Mouse (Mus musculus) central nervous system, embryonic 11.5 days (tissue): ENCODE measurements around the gene Cdk9. TPM values are rescaled to one million over a fixed set of nuclear protein-coding genes. Genes with fewer than 3 reads are reported as not detected.

ENCODE experiments used
- polyA plus RNA-seq: library from polyadenylated mRNA; depleted of rRNA; stranded (reverse); fragments of >200 nt; gene quantifications from 2 replicates; pipeline ENCODE4 v1.2.3, GENCODE M21; 2012; rRNA removed

Gene Cdk9
- 172 and 189 TPM in 2 replicates for polyA plus RNA-seq

DNA sequence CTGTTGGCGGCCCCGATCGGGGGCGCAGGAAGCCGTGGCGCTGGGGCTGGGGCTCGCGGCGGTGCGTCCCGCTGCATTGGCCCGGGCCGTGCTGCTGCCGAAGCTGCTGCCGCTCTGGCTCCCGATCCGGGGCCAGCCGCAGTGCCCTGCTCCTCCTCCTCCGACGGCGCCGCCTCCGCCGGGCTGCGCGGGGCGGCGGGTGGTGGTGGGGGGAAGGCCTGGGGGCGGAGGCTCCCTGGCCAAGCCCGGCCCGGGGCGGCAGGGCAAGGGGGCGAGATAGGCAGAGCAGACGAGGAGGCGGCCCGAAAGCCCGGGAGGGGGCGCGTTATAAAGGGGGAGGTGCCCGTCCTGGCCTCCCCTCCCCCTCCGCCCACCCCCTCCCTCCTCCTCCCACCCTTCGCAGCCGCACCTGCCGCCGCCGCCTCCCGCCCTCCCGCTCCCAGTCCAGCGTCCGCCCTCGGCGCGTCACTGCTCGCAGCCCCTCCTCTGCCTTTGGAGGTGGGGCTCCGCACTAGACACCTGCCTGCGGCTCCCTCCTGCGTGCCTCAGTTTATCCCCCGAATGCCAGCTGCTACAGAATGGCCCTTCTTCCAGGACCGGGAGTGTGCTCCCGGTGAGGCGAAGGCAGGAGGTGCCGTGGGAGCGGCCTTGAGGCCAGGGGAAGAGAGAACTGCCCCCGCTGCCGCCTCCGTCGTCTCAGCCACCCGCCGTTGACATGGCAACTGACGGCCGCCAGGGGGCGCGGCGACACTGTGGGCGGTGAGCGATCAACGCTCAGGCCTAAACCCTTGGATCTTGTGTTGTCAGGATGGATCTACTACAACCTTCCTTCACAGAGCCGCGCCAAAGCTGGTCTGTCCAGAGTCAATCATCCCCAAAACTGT is at the start of gene Cdk9:
Cdk9 (minus strand) TSS at position 143 of the 884 bp plus-strand sequence.

DNA sequence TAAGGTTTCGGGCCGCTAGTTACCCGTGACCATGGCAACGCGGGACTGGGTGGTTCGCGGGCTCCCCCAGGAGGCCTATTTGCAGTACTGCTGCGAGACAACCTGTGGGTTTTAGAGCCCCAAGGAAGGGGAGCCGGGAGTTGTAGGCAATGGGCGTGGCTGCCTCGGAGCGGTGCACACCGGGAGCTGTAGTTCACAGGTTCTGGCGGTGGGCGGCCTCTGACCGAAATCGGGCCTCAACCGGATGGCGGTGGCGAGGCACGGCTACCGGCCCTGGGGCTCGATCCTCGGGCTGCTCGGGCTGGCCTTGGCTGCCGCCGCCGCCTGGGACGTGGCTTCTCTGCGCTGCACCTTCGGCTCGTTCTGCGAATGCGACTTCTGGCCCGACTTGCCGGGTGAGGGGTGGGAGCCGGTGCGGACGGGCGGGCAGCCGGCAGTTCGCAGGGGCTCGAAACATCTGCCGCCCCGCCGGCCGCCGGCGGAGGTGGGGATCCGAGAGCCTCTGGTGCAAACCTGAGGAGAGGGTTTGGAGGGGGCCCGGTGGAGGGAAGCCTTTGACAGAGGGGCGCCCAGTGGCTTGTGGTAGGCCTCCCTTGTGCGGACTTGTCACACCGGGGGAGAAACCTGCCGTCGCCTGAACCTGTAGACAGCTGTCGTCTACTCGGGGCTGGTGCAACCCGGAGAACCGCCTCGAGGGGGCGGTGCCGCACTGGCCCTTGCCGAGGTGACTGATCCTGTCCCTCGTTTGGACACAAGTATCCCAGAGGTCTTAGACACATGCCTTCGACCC is 44.4 kb upstream of the Cdk9 start, which contains the start of gene Tor2a:
Tor2a (plus strand) TSS at position 179 of the 790 bp plus-strand sequence.

DNA sequence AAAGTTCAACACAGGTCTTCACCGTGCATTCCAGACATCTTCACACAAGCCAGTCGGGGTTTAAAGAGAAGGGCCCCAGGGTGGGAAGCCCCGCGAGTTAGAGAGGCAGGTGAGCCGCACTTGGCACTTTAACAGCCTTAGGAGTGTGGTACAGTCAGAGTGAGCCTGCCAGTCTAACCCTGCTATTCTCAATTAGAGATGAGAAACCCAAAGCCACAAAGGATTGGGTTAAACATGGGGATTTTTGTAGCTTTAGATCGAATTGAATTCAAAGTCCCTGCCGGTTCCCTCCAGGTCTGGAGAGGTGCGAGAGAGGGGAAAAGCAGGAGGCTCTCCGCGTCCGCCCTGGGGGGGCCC is 28.0 kb upstream of the Cdk9 start, which contains the start of gene 6330409D20Rik:
6330409D20Rik (minus strand) TSS at position 101 of the 357 bp plus-strand sequence.

DNA sequence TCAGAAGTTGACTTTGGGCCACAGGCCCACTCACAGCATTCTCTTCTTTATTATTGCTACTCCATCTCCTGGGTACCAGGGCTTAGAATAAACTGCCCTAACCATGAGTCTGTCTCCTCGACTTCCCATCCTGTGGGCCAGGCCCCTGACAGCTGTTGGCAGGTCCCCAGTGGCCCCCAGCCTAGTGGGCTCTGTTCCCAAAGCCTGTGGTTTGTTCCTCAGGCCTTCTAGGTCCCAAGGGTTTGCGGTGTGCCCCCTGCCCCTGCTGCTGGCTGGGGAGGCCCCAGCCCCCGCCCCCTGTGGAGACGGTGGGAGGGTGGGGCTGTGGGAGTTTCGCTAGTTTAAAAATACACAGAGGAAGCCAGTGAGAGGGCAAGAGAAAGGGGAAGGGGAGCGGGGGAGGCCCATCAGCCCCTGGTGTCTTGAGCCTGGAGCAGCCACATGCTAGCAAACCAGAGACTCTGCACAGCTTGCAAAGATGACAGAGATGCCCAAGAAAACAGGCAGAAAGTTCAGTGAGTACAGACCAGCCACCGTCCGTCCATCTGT is 7.9 kb upstream of the Cdk9 start, which contains the start of gene Sh2d3c:
Sh2d3c (plus strand) TSS at position 375 of the 549 bp plus-strand sequence.

DNA sequence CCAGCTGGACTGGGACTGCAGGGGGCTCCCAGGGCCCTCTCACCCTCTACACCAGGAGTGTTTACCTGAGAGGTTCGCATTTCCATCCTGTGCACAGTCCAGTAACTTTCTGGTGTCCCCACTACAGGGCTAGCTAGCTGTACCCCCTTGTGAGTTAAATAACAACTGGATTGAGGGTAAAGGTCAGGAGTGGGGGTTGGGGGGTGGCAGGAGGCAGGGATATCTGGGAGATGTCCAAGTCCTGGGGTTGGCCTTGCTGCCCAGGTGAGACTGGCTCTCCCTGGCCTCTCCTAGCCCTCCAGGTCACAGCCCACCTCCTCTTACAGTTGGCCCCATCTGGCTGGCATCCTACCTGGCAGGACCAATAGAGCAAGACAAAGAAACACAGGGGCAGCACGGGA is 8.9 kb downstream of the Cdk9 start, which contains the start of gene Fpgs:
Fpgs (minus strand) TSS at position 125 of the 401 bp plus-strand sequence.

Other genes starting within 250 kb of the Cdk9 start
- gene Fam102a, start 177.7 kb downstream of the Cdk9 start, polyA plus RNA-seq = 9.0 and 12.9 TPM in 2 replicates
- gene Dpm2, start 142.2 kb downstream of the Cdk9 start, polyA plus RNA-seq = 56.0 and 109 TPM in 2 replicates
- gene Pip5kl1, start 138.3 kb downstream of the Cdk9 start, polyA plus RNA-seq = 3.0 and 4.0 TPM in 2 replicates
- 0.17 TPM in 1 of 2 replicates, not detected in the other for gene 9430097D07Rik, start 137.4 kb downstream of the Cdk9 start, polyA plus RNA-seq
- gene St6galnac4, start 126.0 kb downstream of the Cdk9 start, polyA plus RNA-seq = 11.2 and 17.1 TPM in 2 replicates
- gene St6galnac6, start 113.4 kb downstream of the Cdk9 start, polyA plus RNA-seq = 11.2 and 18.9 TPM in 2 replicates
- gene Ak1, start 91.3 kb downstream of the Cdk9 start, polyA plus RNA-seq = 16.9 and 20.1 TPM in 2 replicates
- 12.2 and 24.3 TPM in 2 replicates for gene Eng, start 66.5 kb downstream of the Cdk9 start, polyA plus RNA-seq
- 33.0 and 37.9 TPM in 2 replicates for gene Fpgs, start 8.9 kb downstream of the Cdk9 start, polyA plus RNA-seq
- gene Sh2d3c, start 8.0 kb upstream of the Cdk9 start, polyA plus RNA-seq = 17.9 and 30.9 TPM in 2 replicates
- gene 6330409D20Rik, start 27.9 kb upstream of the Cdk9 start, polyA plus RNA-seq = 1.4 and 1.5 TPM in 2 replicates
- gene Tor2a, start 44.2 kb upstream of the Cdk9 start, polyA plus RNA-seq = 53.3 and 64.5 TPM in 2 replicates
- 0.54 and 0.72 TPM in 2 replicates for gene Ttc16, start 62.6 kb upstream of the Cdk9 start, polyA plus RNA-seq
- 8.9 and 13.2 TPM in 2 replicates for gene Ptrh1, start 62.7 kb upstream of the Cdk9 start, polyA plus RNA-seq
- gene Cfap157, start 71.4 kb upstream of the Cdk9 start, polyA plus RNA-seq = 0.20 and 0.28 TPM in 2 replicates
- gene Stxbp1, start 134.2 kb upstream of the Cdk9 start, polyA plus RNA-seq = 39.4 and 42.9 TPM in 2 replicates
- 22.8 and 32.0 TPM in 2 replicates for gene Fam129b, start 163.0 kb upstream of the Cdk9 start, polyA plus RNA-seq
- 1,268 and 1,847 TPM in 2 replicates for gene Rpl12, start 248.5 kb upstream of the Cdk9 start, polyA plus RNA-seq
- 15.1 TPM in 2 replicates for gene Lrsam1, start 248.5 kb upstream of the Cdk9 start, polyA plus RNA-seq